ENCODE assay signal across 7 mouse cellular contexts in genomic region chr1:64119358-64119794, GRCm38 (mm10). TPM values are rescaled to one million over a fixed set of nuclear protein-coding genes. Genes with fewer than 3 reads are reported as not detected.
A peak's percentile ranks its signal among the peaks of the same experiment; 100 is the strongest.
DNase-seq lines count a peak whose midpoint lies in the region; ATAC-seq lines count a peak whose summit lies in the region.

No protein-coding gene starts in this region.

- H3K36me3 ChIP-seq in hindbrain, embryonic 15.5 days: no peaks in the 10 kb centered on the region
- no peaks in the 10 kb centered on the region for H3K36me3 ChIP-seq in midbrain, embryonic 13.5 days

- ATAC-seq in hindbrain, embryonic 15.5 days (ENCODE audit: low FRiP score, low read depth): no peak
- no peak for ATAC-seq in midbrain, embryonic 13.5 days

- peak overlapping the region; percentile 91 for H3K4me3 ChIP-seq in brown adipose tissue, adult 24 weeks (ENCODE audit: insufficient read depth, low read depth, low read length)
- peak overlapping the region; percentile 81 for H3K4me3 ChIP-seq in hindbrain, embryonic 15.5 days
- peak overlapping the region; percentile 79 for H3K4me3 ChIP-seq in midbrain, embryonic 13.5 days (replicated peaks)

- peak; percentile 68 for DNase-seq in NIH3T3 (ENCODE audit: low read depth)
- DNase-seq in frontal cortex, postnatal 10 days (ENCODE audit: low spot score in 2 of 2): peak; percentile 22 to 30
- peak; percentile 53 to 59 for DNase-seq in left cerebral cortex, postnatal 14 days (ENCODE audit: low spot score in 2 of 2)
- peak; percentile 35 for DNase-seq in testis, postnatal 14 days (ENCODE audit: low spot score)

- H3K9ac ChIP-seq in hindbrain, embryonic 15.5 days: peak overlapping the region; percentile 93
- H3K9ac ChIP-seq in midbrain, embryonic 13.5 days (replicated peaks): peak overlapping the region; percentile 94

- H3K27ac ChIP-seq in brown adipose tissue, adult 24 weeks (replicated peaks; ENCODE audit: low read depth, low read length): peak overlapping the region; percentile 99
- peak overlapping the region; percentile 100 for H3K27ac ChIP-seq in hindbrain, embryonic 15.5 days (replicated peaks)
- H3K27ac ChIP-seq in midbrain, embryonic 13.5 days: peak overlapping the region; percentile 100

- peak overlapping the region; percentile 71 for H3K4me2 ChIP-seq in hindbrain, embryonic 15.5 days
- H3K4me2 ChIP-seq in midbrain, embryonic 13.5 days (replicated peaks): peak overlapping the region; percentile 74

- intact Hi-C loops in left cerebral cortex, postnatal 14 days (cut with DNase I): loop anchor here (5.0 kb wide), 3 partner anchors 42 to 87 kb away; no protein-coding TSS in a partner anchor

- no peaks in the 10 kb centered on the region for H3K27me3 ChIP-seq in hindbrain, embryonic 15.5 days
- no peaks in the 10 kb centered on the region for H3K27me3 ChIP-seq in midbrain, embryonic 13.5 days

- no peaks in the 10 kb centered on the region for H3K9me3 ChIP-seq in hindbrain, embryonic 15.5 days
- H3K9me3 ChIP-seq in midbrain, embryonic 13.5 days: no peaks in the 10 kb centered on the region

- 3% methylated on average over 7 of the region's 7 CpGs for WGBS in hindbrain, embryonic 15.5 days
- 10% methylated on average over 7 of the region's 7 CpGs for WGBS in midbrain, embryonic 13.5 days

- H3K4me1 ChIP-seq in brown adipose tissue, adult 24 weeks (ENCODE audit: control insufficient read depth, insufficient read depth, insufficient read length, low read length): peaks cover 20% of the 10 kb centered on the region
- peaks cover 53% of the 10 kb centered on the region for H3K4me1 ChIP-seq in hindbrain, embryonic 15.5 days (replicated peaks)
- peaks cover 58% of the 10 kb centered on the region for H3K4me1 ChIP-seq in midbrain, embryonic 13.5 days (replicated peaks)

RNA-seq across cellular contexts. Expression of gene Klf7, which starts 2.7 kb away (rescaled TPM):
- 3.5 and 5.8 TPM in 2 replicates for polyA plus RNA-seq in brown adipose tissue, adult 24 weeks (2012; ENCODE audit: insufficient read depth, insufficient read length, missing spikeins)
- 109 and 117 TPM in 2 replicates for polyA plus RNA-seq in hindbrain, embryonic 15.5 days (2015; fragmentation: Nextera tagmentation; extraction: Ambion mirVana)
- 10 to 100 TPM; 54.2 to 55.8 TPM for total RNA-seq in left cerebral cortex, postnatal 14 days (2021)
- polyA plus RNA-seq in midbrain, embryonic 13.5 days (2015; fragmentation: Nextera tagmentation; extraction: Ambion mirVana): 84.5 and 92.2 TPM in 2 replicates

Comparison
In these comparisons a context has a peak if more than half of its experiments do, and no peak if none do; other contexts are left out.
1. RNA of gene Klf7, which starts 2.7 kb away (polyA plus RNA-seq): 109 to 117 TPM in hindbrain, embryonic 15.5 days and 84.5 to 92.2 TPM in midbrain, embryonic 13.5 days; 3.5 to 5.8 TPM in brown adipose tissue, adult 24 weeks; every median in the first group is over 10 times any median in the second.
2. Peak in every context shown above with its lines, with median percentiles within 50 percentile points of each other: DNase-seq, H3K27ac ChIP-seq and H3K4me3 ChIP-seq.